In genomic region chr6:91212155-91212554, GRCm38 (mm10) we compare ENCODE assay signal across 10 mouse cellular contexts. TPM values are rescaled to one million over a fixed set of nuclear protein-coding genes. Genes with fewer than 3 reads are reported as not detected.
A peak's percentile ranks its signal among the peaks of the same experiment; 100 is the strongest.
DNase-seq lines count a peak whose midpoint lies in the region; ATAC-seq lines count a peak whose summit lies in the region.
"Not testable (repeated sequence)": the region's sequence is repeated elsewhere in the genome, so short reads cannot be mapped to it uniquely, and the experiment has no call there.
"Had no signal": no experiment of that assay in that cellular context is flagged by ENCODE, and none has a peak within 500 bp of the region (broad histone marks: within the 10 kb centered on the region; RNA-seq: fewer than 3 reads in every experiment).

Gene Fbln2 (plus strand): TSS chr6:91212455.

- H3K27me3 ChIP-seq in forebrain, embryonic 10.5 days (ENCODE audit: poor library complexity, severe bottlenecking): peaks cover 56% of the 10 kb centered on the region
- H3K27me3 ChIP-seq in kidney, embryonic 15.5 days: peaks cover 16% of the 10 kb centered on the region
- peaks cover 41% of the 10 kb centered on the region for H3K27me3 ChIP-seq in liver, embryonic 11.5 days (replicated peaks; ENCODE audit: control insufficient read depth, insufficient read depth, low read length)
- peaks cover 23% of the 10 kb centered on the region for H3K27me3 ChIP-seq in midbrain, embryonic 13.5 days
- H3K27me3 ChIP-seq in stomach, embryonic 16.5 days (ENCODE audit: control insufficient read depth, insufficient read depth, low read length): not testable (repeated sequence)

- H3K4me2 ChIP-seq in kidney, embryonic 15.5 days: peak within 1 kb of the TSS; percentile 65
- H3K4me2 ChIP-seq in liver, embryonic 11.5 days: peak within 1 kb of the TSS; percentile 63
- H3K4me2 ChIP-seq in midbrain, embryonic 13.5 days (replicated peaks): peak within 1 kb of the TSS; percentile 60
- peak within 1 kb of the TSS; percentile 63 for H3K4me2 ChIP-seq in stomach, embryonic 16.5 days (ENCODE audit: low read depth, low read length)

- H3K27ac ChIP-seq in forebrain, embryonic 10.5 days: peak within 1 kb of the TSS; percentile 78
- not testable (repeated sequence) for H3K27ac ChIP-seq in kidney, embryonic 15.5 days; liver, embryonic 11.5 days (ENCODE audit: low read depth, low read length); midbrain, embryonic 13.5 days; stomach, embryonic 16.5 days (ENCODE audit: low read length)

- not testable (repeated sequence) for H3K9me3 ChIP-seq in forebrain, embryonic 10.5 days; kidney, embryonic 15.5 days (replicated peaks); liver, embryonic 11.5 days (ENCODE audit: control insufficient read depth, low read length); midbrain, embryonic 13.5 days; stomach, embryonic 16.5 days (replicated peaks; ENCODE audit: control insufficient read depth, low read length)

- not testable (repeated sequence) for H3K36me3 ChIP-seq in forebrain, embryonic 10.5 days (replicated peaks); kidney, embryonic 15.5 days; liver, embryonic 11.5 days (ENCODE audit: control insufficient read depth, insufficient read depth, low read length); midbrain, embryonic 13.5 days; stomach, embryonic 16.5 days (ENCODE audit: control insufficient read depth, insufficient read depth, low read length)

- DNase-seq in adrenal gland, postnatal 14 days; forebrain, embryonic 10.5 days (ENCODE audit: extremely low spot score, low spot score); gastrocnemius, postnatal 4 days (ENCODE audit: low spot score in 2 of 2); heart, postnatal 36 days; liver, embryonic 11.5 days (ENCODE audit: low spot score): not testable (repeated sequence)

- H3K9ac ChIP-seq in kidney, embryonic 15.5 days: peak within 1 kb of the TSS; percentile 27; the same call in 1 of the 2 replicates
- H3K9ac ChIP-seq in liver, embryonic 11.5 days (ENCODE audit: low read depth, low read length): peak within 1 kb of the TSS; percentile 55
- peak within 1 kb of the TSS; percentile 54; the same call in 1 of the 2 replicates for H3K9ac ChIP-seq in midbrain, embryonic 13.5 days (replicated peaks)
- peak within 1 kb of the TSS; percentile 66 for H3K9ac ChIP-seq in stomach, embryonic 16.5 days (ENCODE audit: low read length)

- intact Hi-C loops in heart, postnatal 36 days (cut with DNase I): loop anchor here (2.0 kb wide), 1 partner anchor 31 kb away; no protein-coding TSS in a partner anchor

- H3K4me3 ChIP-seq in forebrain, embryonic 10.5 days: peak within 1 kb of the TSS; percentile 53
- peak within 1 kb of the TSS; percentile 38 for H3K4me3 ChIP-seq in kidney, embryonic 15.5 days (replicated peaks)
- peak within 1 kb of the TSS; percentile 42 for H3K4me3 ChIP-seq in liver, embryonic 11.5 days (ENCODE audit: low read depth, low read length)
- peak within 1 kb of the TSS; percentile 35 for H3K4me3 ChIP-seq in midbrain, embryonic 13.5 days (replicated peaks)
- H3K4me3 ChIP-seq in stomach, embryonic 16.5 days (replicated peaks; ENCODE audit: low read length): peak within 1 kb of the TSS; percentile 41

- ATAC-seq in kidney, embryonic 15.5 days (replicated peaks; ENCODE audit: low FRiP score); liver, embryonic 11.5 days (replicated peaks; ENCODE audit: low FRiP score); midbrain, embryonic 13.5 days: not testable (repeated sequence)
- peak; percentile 6; the same call in 1 of the 2 replicates for ATAC-seq in stomach, embryonic 16.5 days (ENCODE audit: insufficient read depth, low FRiP score)

- peaks cover 49% of the 10 kb centered on the region for H3K4me1 ChIP-seq in forebrain, embryonic 10.5 days
- H3K4me1 ChIP-seq in kidney, embryonic 15.5 days: peaks cover 32% of the 10 kb centered on the region
- H3K4me1 ChIP-seq in liver, embryonic 11.5 days (replicated peaks; ENCODE audit: control insufficient read depth, insufficient read depth, low read length); stomach, embryonic 16.5 days (ENCODE audit: control insufficient read depth, insufficient read depth, low read length): not testable (repeated sequence)
- H3K4me1 ChIP-seq in midbrain, embryonic 13.5 days (replicated peaks): peaks cover 20% of the 10 kb centered on the region

RNA-seq across cellular contexts. Expression of gene Fbln2, which starts in this region (rescaled TPM):
- 32.3 and 38.2 TPM in 2 replicates for total RNA-seq in adrenal gland, postnatal 14 days (2021)
- 30.5 and 35.4 TPM in 2 replicates for polyA plus RNA-seq in forebrain, embryonic 10.5 days (2016; fragmentation: Nextera tagmentation; extraction: Ambion mirVana)
- total RNA-seq in gastrocnemius, postnatal 4 days (2021): 100 to 1,000 TPM; 115 to 127 TPM
- total RNA-seq in heart, postnatal 36 days (2021): 10 to 100 TPM; 65.7 to 83.2 TPM
- 38.9 and 56.4 TPM in 2 replicates for polyA plus RNA-seq in kidney, embryonic 15.5 days (2015; fragmentation: Nextera tagmentation; extraction: Ambion mirVana)
- 33.3 and 36.3 TPM in 2 replicates for polyA plus RNA-seq in liver, embryonic 11.5 days (2014; fragmentation: Nextera tagmentation; extraction: Ambion mirVana)
- 10.8 and 11.1 TPM in 2 replicates for polyA plus RNA-seq in midbrain, embryonic 13.5 days (2015; fragmentation: Nextera tagmentation; extraction: Ambion mirVana)
- polyA plus RNA-seq in stomach, embryonic 16.5 days (2015; fragmentation: Nextera tagmentation; extraction: Ambion mirVana): 63.0 TPM in 2 replicates
- total RNA-seq: hematopoietic stem cell, adult 5-6 weeks; neutrophil, adult 5-6 weeks had no signal
